Mouse (Mus musculus) neural tube, embryonic 14.5 days (tissue): ENCODE data around the gene Gm14410. TPM values are rescaled to one million over a fixed set of nuclear protein-coding genes. Genes with fewer than 3 reads are reported as not detected.
"Not testable (repeated sequence)": the region's sequence is repeated elsewhere in the genome, so short reads cannot be mapped to it uniquely, and the experiment has no call there.

ENCODE experiments used
- ATAC-seq: fragments of 200-750 bp; cut with Nextera tagmentation; 2 replicates; pipeline ENCODE4 v1.8.0; 2017; ENCODE audit warnings: low read depth, mild to moderate bottlenecking, moderate TSS enrichment, moderate library complexity
- H3K27ac ChIP-seq: fragments of 300-500 bp; sonication (generic); 2 replicates; pipeline ENCODE4 v1.5.1; 2014; ENCODE audit warnings: low read depth, mild to moderate bottlenecking, control low read depth, low read length, moderate library complexity, mixed read lengths
- H3K27me3 ChIP-seq: fragments of 300-500 bp; sonication (generic); 2 replicates; pipeline ENCODE4 v1.6.1; 2014; ENCODE audit warnings: low read length; ENCODE audit not compliant: control insufficient read depth, insufficient read depth
- H3K36me3 ChIP-seq: fragments of 300-500 bp; sonication (generic); 2 replicates; pipeline ENCODE4 v1.6.1; 2014; ENCODE audit warnings: low read length, mixed read lengths; ENCODE audit not compliant: control insufficient read depth, insufficient read depth
- H3K4me1 ChIP-seq: fragments of 300-500 bp; sonication (generic); 2 replicates; pipeline ENCODE4 v1.6.1; 2014; ENCODE audit warnings: low read length; ENCODE audit not compliant: control insufficient read depth, insufficient read depth
- H3K4me2 ChIP-seq: fragments of 300-500 bp; sonication (generic); 2 replicates; pipeline ENCODE4 v1.6.1; 2014; ENCODE audit warnings: mild to moderate bottlenecking, low read depth, low read length, control low read depth
- H3K4me3 ChIP-seq: fragments of 300-500 bp; sonication (generic); 2 replicates; pipeline ENCODE4 v1.5.1; 2014; ENCODE audit warnings: low read depth, low read length, control low read depth, mixed read lengths
- H3K9ac ChIP-seq: fragments of 300-500 bp; sonication (generic); replicated peaks from 2 replicates; pipeline ENCODE4 v1.6.1; 2014; ENCODE audit warnings: low read depth, mild to moderate bottlenecking, control low read depth, low read length, mixed read lengths
- H3K9me3 ChIP-seq: fragments of 300-500 bp; sonication (generic); 2 replicates; pipeline ENCODE4 v1.6.1; 2016; ENCODE audit warnings: low read length; ENCODE audit not compliant: control insufficient read depth
- WGBS: fragments of 180-500 bp; shearing (Covaris S2); extraction: QIAGEN DNeasy Blood & Tissue Kit; methylation state at CpG from one replicate; pipeline ENCODE4 v1.1.7; 2014; 5-methylcytosine and 5-hydroxymethylcytosine counted together
- polyA plus RNA-seq: library from polyadenylated mRNA; unstranded; fragments of >200 nt; fragmentation: Nextera tagmentation; extraction: Ambion mirVana; gene quantifications from 2 replicates; pipeline ENCODE4 v1.2.1, GENCODE M21; 2014

Gm14410 gene
- polyA plus RNA-seq: 48.0 and 48.3 TPM in 2 replicates

GRCm38 (mm10) chr2:177206341-177206740 is at the start of gene Gm14410:
Gm14410 (minus strand) TSS chr2:177206421.
- H3K36me3 ChIP-seq, H3K9ac ChIP-seq: not testable (repeated sequence)
- WGBS: 1% methylated on average over 4 of the region's 6 CpGs

GRCm38 (mm10) chr2:177247449-177247848 is 41.2 kb upstream of the Gm14410 start:
- H3K4me1 ChIP-seq, H3K9me3 ChIP-seq, H3K36me3 ChIP-seq, H3K9ac ChIP-seq, H3K4me2 ChIP-seq, ATAC-seq, H3K27ac ChIP-seq, H3K27me3 ChIP-seq, H3K4me3 ChIP-seq: not testable (repeated sequence)
- WGBS: 83% methylated on average over 2 of the region's 2 CpGs

More at GRCm38 (mm10) chr2:177206341-177206740, at the start of gene Gm14410:
- not testable (repeated sequence) for H3K27me3 ChIP-seq, ATAC-seq, H3K9me3 ChIP-seq, H3K4me1 ChIP-seq, H3K27ac ChIP-seq, H3K4me2 ChIP-seq
- peak within 1 kb of the TSS; percentile 26; the same call in 1 of the 2 replicates for H3K4me3 ChIP-seq

GRCm38 (mm10) chr2:177230461-177230860 is 24.2 kb upstream of the Gm14410 start:
- 49% methylated on average over 2 of the region's 2 CpGs for WGBS
- not testable (repeated sequence) for H3K4me2 ChIP-seq, H3K4me1 ChIP-seq, H3K36me3 ChIP-seq, H3K27ac ChIP-seq, H3K9me3 ChIP-seq, ATAC-seq, H3K27me3 ChIP-seq, H3K4me3 ChIP-seq, H3K9ac ChIP-seq

- WGBS: 90% methylated on average over 4 of the region's 5 CpGs
- H3K4me3 ChIP-seq: not testable (repeated sequence)
Observed at GRCm38 (mm10) chr2:177172749-177173148, 33.5 kb downstream of the Gm14410 start.

More at GRCm38 (mm10) chr2:177172749-177173148, 33.5 kb downstream of the Gm14410 start:
- not testable (repeated sequence) for H3K27me3 ChIP-seq, H3K4me1 ChIP-seq, H3K36me3 ChIP-seq, H3K27ac ChIP-seq, H3K4me2 ChIP-seq, H3K9me3 ChIP-seq, H3K9ac ChIP-seq, ATAC-seq

Other genes starting within 250 kb of the Gm14410 start
- 6.0 and 7.4 TPM in 2 replicates for gene Gm14419, start 205.5 kb downstream of the Gm14410 start, polyA plus RNA-seq
- gene Gm14401, start 132.1 kb downstream of the Gm14410 start, polyA plus RNA-seq: 0.22 TPM in 1 of 2 replicates, not detected in the other
- not detected in 2 replicates for gene Gm14409, start 60.6 kb upstream of the Gm14410 start, polyA plus RNA-seq
- gene Gm14412, start 117.9 kb upstream of the Gm14410 start, polyA plus RNA-seq: 0.17 and 0.60 TPM in 2 replicates
- 4.5 and 7.4 TPM in 2 replicates for gene Gm14418, start 191.9 kb upstream of the Gm14410 start, polyA plus RNA-seq